Mouse (Mus musculus): ENCODE data around the gene Pebp1.
A peak's percentile ranks its signal among the peaks of the same experiment; 100 is the strongest.
"Not testable (repeated sequence)": the region's sequence is repeated elsewhere in the genome, so short reads cannot be mapped to it uniquely, and the experiment has no call there.

The Pebp1 gene

GRCm38 (mm10) chr5:117286831-117287822 lies at the start of gene Pebp1:
TSS of gene Pebp1 (minus strand) at chr5:117287625.
- peak; percentile 94 for DNase-seq (ENCODE audit: low read depth, low spot score)

DNA sequence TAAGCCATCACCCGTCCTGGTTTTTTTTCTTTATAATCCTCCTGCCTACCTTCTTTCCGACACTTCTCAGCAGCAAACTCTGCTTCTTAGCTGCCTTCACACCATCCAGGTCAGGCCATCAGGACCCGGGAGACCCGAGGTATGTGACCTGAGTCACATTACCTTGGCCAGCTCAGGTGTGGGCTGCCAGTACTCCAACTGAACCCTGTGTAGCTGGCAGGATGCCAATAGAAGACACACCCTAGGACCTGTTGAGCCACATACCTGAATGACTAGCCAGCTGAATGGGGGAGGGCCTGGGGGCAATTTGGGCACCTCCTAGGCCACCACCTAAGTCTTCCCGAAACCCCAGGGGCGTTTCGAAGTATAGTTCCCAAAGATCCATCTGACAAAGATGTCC lies 43.0 kb upstream of the Pebp1 start:
- DNase-seq (ENCODE audit: low read depth, low spot score): peak; percentile 76

DNA sequence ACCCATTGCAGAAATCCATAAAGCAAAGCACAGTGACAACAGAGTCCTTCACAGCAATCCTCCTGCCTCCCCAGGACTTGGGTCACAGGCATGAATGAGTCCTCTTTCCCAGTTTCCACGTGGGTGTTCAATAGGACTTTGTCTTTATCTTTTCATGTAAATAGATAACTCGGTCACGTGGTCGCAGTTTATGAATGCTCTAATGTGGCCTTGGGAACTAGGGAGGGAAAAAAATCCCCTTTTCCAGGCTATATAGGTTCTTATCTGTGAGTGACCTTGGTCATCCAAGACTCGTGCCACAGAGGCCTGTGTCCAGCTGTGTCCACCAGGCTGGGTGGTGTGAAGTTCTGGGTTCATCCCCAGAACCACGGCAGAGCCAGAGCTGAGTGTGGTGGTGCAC lies 39.0 kb upstream of the Pebp1 start:
- DNase-seq (ENCODE audit: low read depth, low spot score): no peak

GRCm38 (mm10) chr5:117323751-117324150 lies 36.3 kb upstream of the Pebp1 start:
- DNase-seq (ENCODE audit: low read depth, low spot score): peak; percentile 57

- peak; percentile 75 for DNase-seq (ENCODE audit: low read depth, low spot score)
Measured at GRCm38 (mm10) chr5:117318741-117319629, 31.6 kb upstream of the Pebp1 start, which contains the start of gene Vsig10. TSS of gene Vsig10 (plus strand) at chr5:117319083.

DNA sequence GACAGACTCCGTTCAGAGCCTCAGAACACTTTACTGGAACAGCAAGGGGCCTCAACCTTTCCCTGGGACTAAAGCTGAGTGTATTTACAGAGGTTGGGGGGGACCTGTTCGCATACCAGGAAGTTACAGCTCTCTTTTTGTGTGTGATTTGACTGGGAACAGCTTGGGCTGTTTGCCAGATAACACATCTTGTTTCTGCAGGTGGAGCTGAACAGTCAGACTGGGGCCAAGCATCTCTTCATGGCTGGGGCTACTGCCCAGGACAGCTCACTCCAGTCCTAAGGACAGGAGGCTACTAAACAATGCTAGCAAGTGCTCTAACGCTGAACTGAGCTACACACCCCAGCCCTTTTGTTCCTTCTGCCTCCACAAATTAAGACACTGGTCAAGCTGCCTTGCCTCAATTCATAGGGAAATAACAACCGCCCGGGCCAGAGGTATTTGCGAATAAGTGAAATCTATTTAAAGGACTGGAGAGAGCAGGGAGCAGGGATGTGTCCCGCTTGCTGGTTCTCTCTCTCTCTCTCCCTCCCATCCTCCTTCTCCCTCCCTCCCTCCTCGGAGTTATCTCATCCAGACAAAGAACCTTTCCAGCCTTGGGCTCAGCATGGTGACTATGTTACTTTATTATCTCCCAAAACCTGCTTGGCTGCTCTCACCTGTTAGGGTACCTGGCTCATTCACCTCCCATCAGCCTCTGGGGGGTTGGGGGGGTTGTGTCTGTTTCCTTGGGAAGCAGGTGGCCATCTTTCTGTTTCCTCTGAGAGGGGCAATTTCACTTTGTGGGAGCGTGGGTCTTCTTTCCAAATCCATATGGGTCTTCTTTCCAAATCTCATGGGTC lies 27.4 kb upstream of the Pebp1 start:
- DNase-seq (ENCODE audit: low read depth, low spot score): peak; percentile 97

DNA sequence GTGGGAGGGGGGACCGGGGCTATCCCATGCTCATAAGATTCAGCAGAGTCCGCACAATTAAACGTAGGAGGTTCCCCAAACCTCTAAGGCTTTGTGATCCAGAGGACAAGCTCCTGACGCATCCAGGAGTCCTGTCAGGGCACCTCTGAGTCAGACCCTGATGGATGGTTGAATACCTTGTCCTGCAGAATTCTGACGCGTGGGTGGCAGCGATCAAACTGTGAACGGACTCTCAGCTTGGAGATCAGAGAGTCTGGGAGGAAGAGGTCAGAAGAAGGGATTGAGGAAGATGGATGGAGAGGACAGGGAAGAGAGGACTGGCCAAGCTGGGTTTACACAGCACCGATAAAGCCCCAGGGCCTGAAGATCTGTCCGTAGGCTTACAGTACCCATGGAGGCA lies 26.5 kb upstream of the Pebp1 start:
- no peak for DNase-seq (ENCODE audit: low read depth, low spot score)

- peak; percentile 79 for DNase-seq (ENCODE audit: low read depth, low spot score)
Measured at GRCm38 (mm10) chr5:117313420-117313819, 26.0 kb upstream of the Pebp1 start.

DNA sequence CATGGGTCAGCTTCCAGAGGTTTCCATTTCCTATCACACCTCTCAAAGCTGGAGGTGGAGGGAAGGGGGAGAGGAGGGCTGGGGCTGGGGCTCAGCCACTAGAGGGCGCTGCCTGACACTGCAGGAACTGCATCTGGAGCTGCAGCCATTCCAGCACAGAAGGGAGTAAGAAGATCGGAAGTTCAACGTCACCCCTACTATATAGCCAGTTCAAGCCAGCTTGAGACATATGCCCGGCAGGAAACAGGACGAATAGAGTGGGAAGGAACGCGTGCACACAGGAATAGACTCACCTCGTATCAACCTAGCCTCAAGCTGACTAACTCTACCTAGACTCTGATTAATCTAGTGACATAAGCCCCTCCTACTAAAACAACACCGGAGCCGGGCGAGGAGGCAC lies 20.3 kb upstream of the Pebp1 start:
- DNase-seq (ENCODE audit: low read depth, low spot score): peak; percentile 96

- DNase-seq (ENCODE audit: low read depth, low spot score): peak; percentile 52
Measured at GRCm38 (mm10) chr5:117306826-117307225, 19.4 kb upstream of the Pebp1 start.

GRCm38 (mm10) chr5:117305754-117306153 lies 18.3 kb upstream of the Pebp1 start:
- peak; percentile 68 for DNase-seq (ENCODE audit: low read depth, low spot score)

- DNase-seq (ENCODE audit: low read depth, low spot score): peak; percentile 93
Measured at GRCm38 (mm10) chr5:117304947-117305346, 17.5 kb upstream of the Pebp1 start.

DNA sequence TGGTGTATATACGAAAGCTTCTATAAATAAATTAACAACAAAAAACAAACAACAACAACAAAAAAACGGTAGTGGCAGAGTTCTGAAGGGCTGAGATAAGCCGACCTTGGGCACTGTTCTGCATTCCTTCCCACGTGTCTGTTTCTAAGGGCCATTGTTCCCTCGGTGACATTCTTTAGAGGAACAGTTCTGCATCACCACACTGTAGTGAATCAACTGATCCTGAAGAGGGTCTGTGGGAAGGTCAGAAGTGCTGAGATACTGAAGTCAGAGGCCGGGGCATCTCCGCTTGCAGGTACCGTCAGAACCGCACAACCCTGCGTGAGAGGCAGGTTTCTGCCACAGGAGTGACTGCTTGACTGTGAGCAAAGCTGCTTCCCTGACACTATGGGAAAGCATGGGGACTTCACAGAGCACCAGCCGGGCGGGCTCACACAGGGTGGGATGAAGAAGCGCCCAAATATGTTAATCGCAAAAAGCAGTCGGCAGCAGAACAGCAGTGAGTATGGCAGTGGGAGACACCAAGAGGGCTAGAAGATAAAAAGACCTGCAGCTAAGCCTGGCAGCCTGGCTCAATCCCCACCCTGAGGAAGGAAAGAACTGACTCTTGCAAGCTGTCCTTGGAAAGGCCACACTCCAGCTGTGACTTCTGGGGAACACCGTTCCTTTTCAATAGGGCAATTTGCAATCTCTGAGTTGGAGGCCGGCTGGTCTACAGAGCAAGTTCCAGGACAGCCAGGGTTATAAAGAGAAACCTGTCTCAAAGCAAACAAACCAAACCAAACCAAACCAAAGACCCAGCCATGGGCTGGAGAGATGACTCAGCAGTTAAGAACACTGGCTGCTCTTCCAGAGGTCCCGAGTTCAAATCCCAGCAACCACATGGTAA lies 16.5 kb upstream of the Pebp1 start:
- DNase-seq (ENCODE audit: low read depth, low spot score): peak; percentile 92

DNA sequence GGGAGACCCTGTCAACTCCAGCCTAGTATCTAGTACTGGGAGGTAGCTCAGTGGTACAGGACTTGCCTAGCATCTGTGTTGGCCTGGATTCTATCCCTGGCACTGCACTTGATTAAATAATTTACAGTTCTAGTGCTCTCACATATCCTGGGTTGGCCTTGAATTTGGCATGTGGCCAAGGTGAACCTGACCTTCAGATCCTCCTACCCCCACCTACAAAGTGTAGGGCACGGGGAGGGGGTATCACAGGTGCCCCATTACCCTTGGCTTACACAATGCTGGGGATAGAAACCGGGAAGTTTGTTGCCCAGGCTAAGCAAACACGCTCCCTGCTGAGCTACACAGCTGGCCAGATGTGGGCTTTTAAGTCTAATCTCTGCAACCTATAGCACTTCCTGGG lies 15.5 kb upstream of the Pebp1 start:
- DNase-seq (ENCODE audit: low read depth, low spot score): no peak

DNA sequence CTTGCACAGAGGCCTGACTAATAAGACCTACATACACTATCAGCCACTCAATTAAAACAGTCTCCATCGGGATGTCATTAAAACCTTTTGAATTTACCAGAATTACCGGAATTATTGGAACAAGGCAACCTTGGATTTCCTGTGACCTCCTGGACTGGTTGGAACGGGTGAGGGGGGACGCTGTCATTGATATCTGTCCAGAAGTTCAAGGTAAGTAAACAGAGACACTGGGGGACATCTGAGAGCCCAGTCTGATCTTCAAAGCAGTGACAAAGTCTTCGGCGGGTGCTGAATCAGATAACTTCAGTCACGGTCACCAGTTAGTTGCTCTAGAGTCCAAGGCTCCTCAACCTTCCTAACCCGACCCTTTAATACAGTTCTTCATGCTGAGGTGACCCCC lies 7.6 kb upstream of the Pebp1 start:
- DNase-seq (ENCODE audit: low read depth, low spot score): no peak

GRCm38 (mm10) chr5:117293776-117294175 lies 6.4 kb upstream of the Pebp1 start:
- not testable (repeated sequence) for DNase-seq (ENCODE audit: low read depth, low spot score)

DNA sequence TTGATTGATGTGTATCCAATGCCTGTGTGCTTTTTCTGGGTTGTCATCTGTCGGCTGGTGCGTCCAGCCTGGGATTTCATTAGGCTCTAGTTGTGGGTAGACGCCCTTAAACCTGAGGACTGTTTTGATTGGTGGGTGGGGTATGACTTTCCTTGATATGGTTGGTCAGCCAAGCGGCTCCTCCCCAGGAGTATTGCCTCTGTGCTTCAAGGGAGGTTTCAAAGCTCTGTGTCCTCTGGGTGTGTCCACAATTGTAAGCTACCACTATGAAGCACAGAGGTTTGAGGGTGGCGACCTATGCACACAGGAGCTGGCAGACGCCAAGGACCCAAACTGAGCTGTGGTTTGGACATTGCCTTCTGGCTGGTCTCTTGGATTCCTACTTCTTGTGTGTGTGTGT lies 5.1 kb upstream of the Pebp1 start:
- DNase-seq (ENCODE audit: low read depth, low spot score): peak; percentile 95

- DNase-seq (ENCODE audit: low read depth, low spot score): peak; percentile 93
Measured at GRCm38 (mm10) chr5:117291312-117291711, 3.9 kb upstream of the Pebp1 start.

GRCm38 (mm10) chr5:117290081-117290480 lies 2.7 kb upstream of the Pebp1 start:
- DNase-seq (ENCODE audit: low read depth, low spot score): peak; percentile 70

- no peak for DNase-seq (ENCODE audit: low read depth, low spot score)
Measured at GRCm38 (mm10) chr5:117289646-117290045, 2.2 kb upstream of the Pebp1 start.

All from R1 (cell line).